Mouse (Mus musculus) heart, postnatal 0 days (tissue): Measurements from ENCODE around the gene Ank. TPM values are rescaled to one million over a fixed set of nuclear protein-coding genes. Genes with fewer than 3 reads are reported as not detected.

Experiments used
- ATAC-seq: fragments of 200-750 bp; cut with Nextera tagmentation; 2 replicates; pipeline ENCODE4 v1.8.0; 2017; ENCODE audit warnings: low read depth, moderate number of reproducible peaks, moderate library complexity; ENCODE audit not compliant: insufficient read depth
- DNase-seq: peaks from one replicate; pipeline ENCODE4 v3.0.0-alpha.2; 2016; ENCODE audit warnings: low spot score
- H3K27ac ChIP-seq: fragments of 300-500 bp; sonication (generic); 2 replicates; pipeline ENCODE4 v1.5.1; 2014; ENCODE audit warnings: low read depth, mild to moderate bottlenecking
- H3K27me3 ChIP-seq: fragments of 300-500 bp; sonication (generic); 2 replicates; pipeline ENCODE4 v1.6.1; 2014; ENCODE audit warnings: low read length, mixed read lengths; ENCODE audit not compliant: control insufficient read depth, insufficient read depth
- H3K36me3 ChIP-seq: fragments of 300-500 bp; sonication (generic); replicated peaks from 2 replicates; pipeline ENCODE4 v1.6.1; 2014; ENCODE audit warnings: low read length, mixed read lengths; ENCODE audit not compliant: control insufficient read depth, insufficient read depth
- H3K4me1 ChIP-seq: fragments of 300-500 bp; sonication (generic); 2 replicates; pipeline ENCODE4 v1.6.1; 2014; ENCODE audit warnings: antibody characterized with exemption; ENCODE audit not compliant: control insufficient read depth, insufficient read depth
- H3K4me2 ChIP-seq: fragments of 300-500 bp; sonication (generic); 2 replicates; pipeline ENCODE4 v1.6.1; 2014; ENCODE audit warnings: low read depth, mild to moderate bottlenecking, low read length, moderate library complexity
- H3K4me3 ChIP-seq: fragments of 300-500 bp; sonication (generic); 2 replicates; pipeline ENCODE4 v1.5.1; 2014; ENCODE audit warnings: low read depth, low read length
- H3K9ac ChIP-seq: fragments of 300-500 bp; sonication (generic); replicated peaks from 2 replicates; pipeline ENCODE4 v1.6.1; 2014; ENCODE audit warnings: low read depth, low read length, mixed read lengths
- H3K9me3 ChIP-seq: fragments of 300-500 bp; sonication (generic); replicated peaks from 2 replicates; pipeline ENCODE4 v1.6.1; 2016; ENCODE audit warnings: low read length; ENCODE audit not compliant: control insufficient read depth
- CTCF ChIP-seq: IDR thresholded peaks from 2 replicates; pipeline ENCODE4 v1.5.1; 2016; ENCODE audit warnings: antibody characterized with exemption, control low read depth, low read depth
- EP300 ChIP-seq: IDR thresholded peaks from 2 replicates; pipeline ENCODE4 v1.6.1; 2016; ENCODE audit warnings: antibody characterized with exemption, low read depth
- WGBS: fragments of 180-500 bp; shearing (Covaris S2); extraction: QIAGEN DNeasy Blood & Tissue Kit; methylation state at CpG from one replicate; pipeline ENCODE4 v1.1.7; 2014; 5-methylcytosine and 5-hydroxymethylcytosine counted together
- polyA plus RNA-seq: library from polyadenylated mRNA; unstranded; fragments of >200 nt; fragmentation: Nextera tagmentation; extraction: Ambion mirVana; gene quantifications from 2 replicates; pipeline ENCODE4 v1.2.1, GENCODE M21; 2015
- total RNA-seq: library from RNA; depleted of rRNA; stranded (reverse); fragments of >200 nt; gene quantifications from 2 replicates; pipeline ENCODE4 v1.2.3, GENCODE M21; 2014; ENCODE audit warnings: low replicate concordance

Gene Ank
- total and polyA plus RNA-seq, 2 experiments from 2014 or later, result 21.2 to 30.6 TPM

- WGBS, result 59% methylated on average over 8 of the region's 8 CpGs
- no peak overlapping the region for H3K4me2 ChIP-seq
- no peak overlapping the region for H3K4me3 ChIP-seq
- TF ChIP-seq CTCF (no peak), EP300 (no peak)
- no peaks in the 10 kb centered on the region for H3K4me1 ChIP-seq
- no peak overlapping the region for H3K27ac ChIP-seq
- H3K36me3 ChIP-seq, result no peaks in the 10 kb centered on the region
- H3K9ac ChIP-seq, result no peak overlapping the region
- DNase-seq, result no peak
- H3K9me3 ChIP-seq, result no peaks in the 10 kb centered on the region
- H3K27me3 ChIP-seq, result no peaks in the 10 kb centered on the region
- ATAC-seq, result no peak
Observed at GRCm38 (mm10) chr15:27518026-27518425, 51.5 kb downstream of the Ank start.

GRCm38 (mm10) chr15:27519857-27520256 is 53.4 kb downstream of the Ank start:
- Histone ChIP-seq H3K27me3 (no peaks in the 10 kb centered on the region), H3K4me1 (no peaks in the 10 kb centered on the region), H3K4me3 (no peak overlapping the region), H3K9ac (no peak overlapping the region), H3K9me3 (no peaks in the 10 kb centered on the region), H3K4me2 (no peak overlapping the region), H3K27ac (no peak overlapping the region), H3K36me3 (no peaks in the 10 kb centered on the region)
- WGBS, result 84% methylated on average over 7 of the region's 7 CpGs
- DNase-seq (no peak), ATAC-seq (no peak)
- TF ChIP-seq CTCF, result no peak
- no peak for TF ChIP-seq EP300

- no peaks in the 10 kb centered on the region for H3K9me3 ChIP-seq
- no peak for TF ChIP-seq EP300
- TF ChIP-seq CTCF, result no peak
- ATAC-seq (no peak), DNase-seq (no peak)
- H3K27ac ChIP-seq, result no peak overlapping the region
- no peaks in the 10 kb centered on the region for H3K27me3 ChIP-seq
- no peak overlapping the region for H3K4me3 ChIP-seq
- whole genome bisulfite sequencing, result 81% methylated on average over 12 of the region's 12 CpGs
- no peaks in the 10 kb centered on the region for H3K36me3 ChIP-seq
- no peak overlapping the region for H3K4me2 ChIP-seq
- 0 out of 2 replicates have a peak, but pooled peaks cover 3% of the 10 kb centered on the region for H3K4me1 ChIP-seq
- H3K9ac ChIP-seq, result no peak overlapping the region
Observed at GRCm38 (mm10) chr15:27525233-27526005, 58.9 kb downstream of the Ank start.

GRCm38 (mm10) chr15:27528896-27529295 is 62.4 kb downstream of the Ank start:
- no peak for ATAC-seq
- TF ChIP-seq CTCF (no peak), EP300 (no peak)
- no peaks in the 10 kb centered on the region for H3K27me3 ChIP-seq
- no peaks in the 10 kb centered on the region for H3K9me3 ChIP-seq
- H3K36me3 ChIP-seq, result no peaks in the 10 kb centered on the region
- no peak overlapping the region for H3K27ac ChIP-seq
- H3K4me2 ChIP-seq, result no peak overlapping the region
- 0 out of 2 replicates have a peak, but pooled peaks cover 3% of the 10 kb centered on the region for H3K4me1 ChIP-seq
- H3K4me3 ChIP-seq, result no peak overlapping the region
- H3K9ac ChIP-seq, result no peak overlapping the region
- 51% methylated on average over 4 of the region's 4 CpGs for WGBS
- DNase-seq, result no peak

- no peaks in the 10 kb centered on the region for H3K27me3 ChIP-seq
- DNase-seq (no peak), ATAC-seq (no peak; the same call in 1 of the 2 replicates)
- no peak overlapping the region for H3K4me2 ChIP-seq
- WGBS, result 42% methylated on average over 4 of the region's 4 CpGs
- no peaks in the 10 kb centered on the region for H3K36me3 ChIP-seq
- TF ChIP-seq EP300 (no peak), CTCF (no peak)
- H3K9ac ChIP-seq, result no peak overlapping the region
- H3K4me3 ChIP-seq, result no peak overlapping the region
- 0 out of 2 replicates have a peak, but pooled peaks cover 3% of the 10 kb centered on the region for H3K4me1 ChIP-seq
- H3K27ac ChIP-seq, result no peak overlapping the region
- H3K9me3 ChIP-seq, result no peaks in the 10 kb centered on the region
Observed at GRCm38 (mm10) chr15:27530023-27530422, 63.5 kb downstream of the Ank start.

- H3K27ac ChIP-seq, result no peak overlapping the region
- no peak overlapping the region for H3K9ac ChIP-seq
- H3K4me2 ChIP-seq, result no peak overlapping the region
- no peaks in the 10 kb centered on the region for H3K27me3 ChIP-seq
- no peak for TF ChIP-seq CTCF
- TF ChIP-seq EP300, result no peak
- WGBS, result 55% methylated on average over 3 of the region's 3 CpGs
- ATAC-seq (no peak), DNase-seq (no peak)
- peaks cover 24% of the 10 kb centered on the region for H3K4me1 ChIP-seq
- H3K36me3 ChIP-seq, result no peaks in the 10 kb centered on the region
- H3K4me3 ChIP-seq, result no peak overlapping the region
- no peaks in the 10 kb centered on the region for H3K9me3 ChIP-seq
Observed at GRCm38 (mm10) chr15:27533036-27533435, 66.6 kb downstream of the Ank start.
